ENCODE assay signal across 14 mouse cellular contexts in genomic region chr12:110870107-110870506, GRCm38 (mm10).
"Had no signal": no experiment of that assay in that cellular context is flagged by ENCODE, and none has a peak within 500 bp of the region (broad histone marks: within the 10 kb centered on the region; RNA-seq: fewer than 3 reads in every experiment).

No protein-coding gene starts in this region.

- H3K9ac ChIP-seq: limb, embryonic 13.5 days; midbrain, embryonic 15.5 days had no signal

- H3K4me3 ChIP-seq: layer of hippocampus, adult 2 months; limb, embryonic 13.5 days; midbrain, embryonic 15.5 days had no signal

- H3K9me3 ChIP-seq: limb, embryonic 13.5 days; midbrain, embryonic 15.5 days had no signal

- DNase-seq: kidney, adult 11 months; kidney, adult 9 months; kidney, postnatal 36 days; left cerebral cortex, postnatal 4 days; lung, adult 18-20 months; right cerebral cortex, adult 18-20 months; right cerebral cortex, postnatal 25 days; thymus, adult 18-20 months; thymus, postnatal 25 days had no signal

- H3K4me1 ChIP-seq: limb, embryonic 13.5 days; midbrain, embryonic 15.5 days had no signal

- ATAC-seq: midbrain, embryonic 15.5 days had no signal

- H3K27me3 ChIP-seq: limb, embryonic 13.5 days; midbrain, embryonic 15.5 days had no signal

- H3K27ac ChIP-seq: kidney, postnatal 0 days; layer of hippocampus, adult 2 months; limb, embryonic 13.5 days; midbrain, embryonic 15.5 days had no signal

- H3K4me2 ChIP-seq: limb, embryonic 13.5 days; midbrain, embryonic 11.5 days; midbrain, embryonic 15.5 days had no signal
